Mouse (Mus musculus) lung, adult 2 months (tissue): ENCODE measurements around the gene Ptpn14.

Experiments used
- CTCF ChIP-seq: fragments of 200-500 bp; IDR thresholded peaks from 2 replicates; pipeline ENCODE4 v1.5.1; 2011; ENCODE audit warnings: mild to moderate bottlenecking, low read length, control low read depth; ENCODE audit not compliant: insufficient read depth
- POLR2A ChIP-seq: fragments of 200-500 bp; IDR thresholded peaks from 2 replicates; pipeline ENCODE4 v1.6.1; 2011; ENCODE audit warnings: low read depth, mild to moderate bottlenecking, control low read depth, low read length, borderline replicate concordance; ENCODE audit errors: extremely low read depth

- TF ChIP-seq POLR2A (no peak), CTCF (no peak)
Observed at GRCm38 (mm10) chr1:189718600-189718999, 9.5 kb upstream of the Ptpn14 start.
